In genomic region chr10:39207310-39207855, GRCm38 (mm10) we compare ENCODE assay signal across 14 mouse cellular contexts. TPM values are rescaled to one million over a fixed set of nuclear protein-coding genes. Genes with fewer than 3 reads are reported as not detected.
"Had no signal": no experiment of that assay in that cellular context is flagged by ENCODE, and none has a peak within 500 bp of the region (broad histone marks: within the 10 kb centered on the region; RNA-seq: fewer than 3 reads in every experiment).

No protein-coding gene starts in this region.

- ATAC-seq: intestine, embryonic 16.5 days; liver, embryonic 12.5 days had no signal

- H3K9me3 ChIP-seq: liver, embryonic 12.5 days; lung, embryonic 15.5 days had no signal

- H3K36me3 ChIP-seq: liver, embryonic 12.5 days; lung, embryonic 15.5 days; midbrain, embryonic 12.5 days; neural tube, embryonic 15.5 days had no signal

- H3K9ac ChIP-seq: liver, embryonic 12.5 days; lung, embryonic 15.5 days; midbrain, embryonic 12.5 days; neural tube, embryonic 15.5 days had no signal

- DNase-seq: kidney, adult 8-10 months; kidney, postnatal 4 days; left cerebral cortex, postnatal 4 days; lung, postnatal 14 days; thymus, postnatal 14 days had no signal

- H3K4me1 ChIP-seq: liver, embryonic 12.5 days; lung, embryonic 15.5 days had no signal

- H3K4me3 ChIP-seq: liver, embryonic 12.5 days; lung, embryonic 15.5 days; midbrain, embryonic 12.5 days; myocyte; neural tube, embryonic 15.5 days had no signal

- H3K27me3 ChIP-seq: liver, embryonic 12.5 days; lung, embryonic 15.5 days; midbrain, embryonic 12.5 days; neural tube, embryonic 15.5 days had no signal

- H3K27ac ChIP-seq: liver, embryonic 12.5 days; lung, embryonic 15.5 days; macrophage; midbrain, embryonic 12.5 days; stomach, postnatal 0 days had no signal

- H3K4me2 ChIP-seq: liver, embryonic 12.5 days; lung, embryonic 15.5 days; midbrain, embryonic 12.5 days; neural tube, embryonic 15.5 days had no signal

RNA-seq across cellular contexts. Expression of gene Ccn6, which starts 43.8 kb away (rescaled TPM):
- polyA plus RNA-seq: liver, embryonic 12.5 days; liver, embryonic 16.5 days; macrophage; myocyte had no signal
